Mouse (Mus musculus): ENCODE measurements around the gene Esp6.
"Not testable (repeated sequence)": the region's sequence is repeated elsewhere in the genome, so short reads cannot be mapped to it uniquely, and the experiment has no call there.

- not testable (repeated sequence) for TF ChIP-seq CTCF (IDR thresholded peaks at IDR 0.05; ENCODE audit: borderline replicate concordance, extremely low read depth, insufficient read depth, insufficient read length); POLR2A (IDR thresholded peaks at IDR 0.05; ENCODE audit: borderline replicate concordance, extremely low read depth, insufficient read depth, insufficient read length, poor library complexity, severe bottlenecking)
Measured at GRCm38 (mm10) chr17:40583906-40584305, 22.6 kb downstream of the Esp6 start.
